In the genomic region with DNA sequence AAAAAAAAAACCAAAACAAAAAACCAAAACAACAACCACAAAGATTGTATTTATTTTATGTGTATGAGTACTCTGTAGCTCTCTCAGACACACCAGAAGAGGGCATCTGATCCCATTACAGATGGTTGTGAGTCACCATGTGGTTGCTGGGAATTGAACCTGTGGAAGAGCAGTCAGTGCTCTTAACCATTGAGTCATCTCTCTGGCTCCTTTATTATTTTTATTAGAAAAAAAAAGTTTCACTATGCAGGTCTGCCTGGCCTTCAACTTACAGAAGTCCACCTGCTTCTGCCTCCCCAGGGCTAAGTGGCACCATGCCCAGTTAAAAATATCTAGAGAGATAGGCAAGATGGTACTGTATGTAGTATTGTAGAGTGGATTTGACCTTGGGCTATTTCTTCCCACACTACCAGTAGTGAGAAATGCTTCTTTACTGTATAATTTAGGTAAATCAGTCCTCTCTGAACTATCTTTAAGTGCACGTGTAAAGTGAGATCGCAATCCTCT, we compare ENCODE assay signal across 8 mouse cellular contexts. TPM values are rescaled to one million over a fixed set of nuclear protein-coding genes. Genes with fewer than 3 reads are reported as not detected.
DNase-seq lines count a peak whose midpoint lies in the region; ATAC-seq lines count a peak whose summit lies in the region.

No protein-coding gene starts in this region.

- peak overlapping the region; percentile 90 for H3K4me3 ChIP-seq in erythroblast, embryonic 14.5 days (replicated peaks)
- peak overlapping the region; percentile 85 for H3K4me3 ChIP-seq in forebrain, embryonic 13.5 days
- peak overlapping the region; percentile 83 for H3K4me3 ChIP-seq in liver, embryonic 16.5 days (ENCODE audit: low read depth, low read length)

- no peaks in the 10 kb centered on the region for H3K27me3 ChIP-seq in erythroblast, embryonic 14.5 days (ENCODE audit: control insufficient read depth)
- H3K27me3 ChIP-seq in forebrain, embryonic 13.5 days, result no peaks in the 10 kb centered on the region
- no peaks in the 10 kb centered on the region for H3K27me3 ChIP-seq in liver, embryonic 16.5 days (ENCODE audit: control insufficient read depth, insufficient read depth, low read depth, low read length)

- ATAC-seq in erythroblast, adult 5-6 weeks (replicated peaks; ENCODE audit: low FRiP score, poor library complexity, severe bottlenecking), result no peak
- no peak; the same call in 1 of the 2 replicates for ATAC-seq in forebrain, embryonic 13.5 days
- no peak for ATAC-seq in liver, embryonic 16.5 days (ENCODE audit: low read depth)
- ATAC-seq in activated CD4-positive, CD25-positive, alpha-beta regulatory T cell, adult 4 months, result no peak

- peaks cover 3% of the 10 kb centered on the region; the same call in 1 of the 2 replicates for H3K9me3 ChIP-seq in erythroblast, embryonic 14.5 days (ENCODE audit: control insufficient read depth, low read length)
- no peaks in the 10 kb centered on the region for H3K9me3 ChIP-seq in forebrain, embryonic 13.5 days (replicated peaks)
- no peaks in the 10 kb centered on the region for H3K9me3 ChIP-seq in liver, embryonic 16.5 days (replicated peaks; ENCODE audit: control insufficient read depth, low read length)

- 38% methylated on average over 2 of the region's 2 CpGs for WGBS in forebrain, embryonic 13.5 days
- 31% methylated on average over 2 of the region's 2 CpGs for WGBS in liver, embryonic 16.5 days (ENCODE audit: insufficient replicate concordance)

- H3K36me3 ChIP-seq in erythroblast, embryonic 14.5 days (ENCODE audit: control insufficient read depth), result peaks cover 26% of the 10 kb centered on the region
- H3K36me3 ChIP-seq in forebrain, embryonic 13.5 days (ENCODE audit: poor library complexity, severe bottlenecking), result peaks cover 35% of the 10 kb centered on the region
- no peaks in the 10 kb centered on the region; the same call in 1 of the 2 replicates for H3K36me3 ChIP-seq in liver, embryonic 16.5 days (ENCODE audit: control insufficient read depth, insufficient read depth)

- H3K4me2 ChIP-seq in forebrain, embryonic 13.5 days, result peak overlapping the region; percentile 75
- peak overlapping the region; percentile 100 for H3K4me2 ChIP-seq in liver, embryonic 16.5 days (ENCODE audit: low read depth, low read length)

- peaks cover 37% of the 10 kb centered on the region for H3K4me1 ChIP-seq in erythroblast, embryonic 14.5 days (ENCODE audit: control insufficient read depth)
- peaks cover 26% of the 10 kb centered on the region for H3K4me1 ChIP-seq in forebrain, embryonic 13.5 days
- H3K4me1 ChIP-seq in liver, embryonic 16.5 days (ENCODE audit: control insufficient read depth, low read depth, low read length), result peaks cover 25% of the 10 kb centered on the region

- H3K9ac ChIP-seq in forebrain, embryonic 13.5 days, result peak overlapping the region; percentile 90; the same call in 1 of the 2 replicates
- peak overlapping the region; percentile 91; the same call in 1 of the 2 replicates for H3K9ac ChIP-seq in liver, embryonic 16.5 days (ENCODE audit: low read depth, low read length)

- peak overlapping the region; percentile 87 for H3K27ac ChIP-seq in forebrain, embryonic 13.5 days
- H3K27ac ChIP-seq in liver, embryonic 16.5 days (ENCODE audit: low read length), result peak overlapping the region; percentile 91; the same call in 1 of the 2 replicates

- peak; percentile 57 for DNase-seq in 3134 (ENCODE audit: extremely low read depth, insufficient read length, low spot score)
- DNase-seq in T-cell, adult 2 months (ENCODE audit: low spot score), result no peak
- no peak for DNase-seq in gastrocnemius, adult 18-20 months (ENCODE audit: low spot score)

RNA-seq across cellular contexts. Expression of a gene that starts 0.7 kb away (rescaled TPM):
- polyA plus RNA-seq in erythroblast, embryonic 14.5 days (2012), result 4.0 and 4.8 TPM in 2 replicates
- total RNA-seq in erythroblast, adult 5-6 weeks (2015; ENCODE audit: low replicate concordance), result 1.7 TPM in 1 of 2 replicates, not detected in the other
- total RNA-seq in erythroblast, adult 5-6 weeks (2017; ENCODE audit: low replicate concordance), result 0.70 TPM in 1 of 2 replicates, not detected in the other
- polyA plus RNA-seq in forebrain, embryonic 13.5 days (2015; fragmentation: Nextera tagmentation; extraction: Ambion mirVana), result 53.9 and 54.2 TPM in 2 replicates
- polyA plus RNA-seq in liver, embryonic 16.5 days (2015; fragmentation: Nextera tagmentation; extraction: Ambion mirVana), result 11.0 and 13.8 TPM in 2 replicates
- 10 to 100 TPM; 19.7 to 21.1 TPM for total RNA-seq in gastrocnemius, adult 18-20 months (2021)
- 1 to 10 TPM in 1 of 2 experiments, under 1 TPM in 1; 0.29 to 1.1 TPM for polyA plus RNA-seq in activated CD4-positive, CD25-positive, alpha-beta regulatory T cell, adult 4 months (2017; shearing (Covaris generic))

RNA-seq across cellular contexts. Expression of a gene that starts 10.5 kb away (rescaled TPM):
- 26.0 and 36.2 TPM in 2 replicates for polyA plus RNA-seq in erythroblast, embryonic 14.5 days (2012)
- 189 and 204 TPM in 2 replicates for total RNA-seq in erythroblast, adult 5-6 weeks (2015; ENCODE audit: low replicate concordance)
- 179 and 191 TPM in 2 replicates for total RNA-seq in erythroblast, adult 5-6 weeks (2017; ENCODE audit: low replicate concordance)
- 31.8 and 33.4 TPM in 2 replicates for polyA plus RNA-seq in forebrain, embryonic 13.5 days (2015; fragmentation: Nextera tagmentation; extraction: Ambion mirVana)
- polyA plus RNA-seq in liver, embryonic 16.5 days (2015; fragmentation: Nextera tagmentation; extraction: Ambion mirVana), result 10.1 and 11.1 TPM in 2 replicates
- 1 to 10 TPM; 1.0 to 1.3 TPM for total RNA-seq in gastrocnemius, adult 18-20 months (2021)
- 100 to 1,000 TPM; 811 to 836 TPM for polyA plus RNA-seq in activated CD4-positive, CD25-positive, alpha-beta regulatory T cell, adult 4 months (2017; shearing (Covaris generic))

RNA-seq across cellular contexts. Expression of a gene that starts 10.6 kb away (rescaled TPM):
- 0.26 and 0.33 TPM in 2 replicates for polyA plus RNA-seq in erythroblast, embryonic 14.5 days (2012)
- total RNA-seq in erythroblast, adult 5-6 weeks (2015; ENCODE audit: low replicate concordance), result 1.5 and 5.2 TPM in 2 replicates
- total RNA-seq in erythroblast, adult 5-6 weeks (2017; ENCODE audit: low replicate concordance), result 2.0 and 3.2 TPM in 2 replicates
- 68.9 and 73.1 TPM in 2 replicates for polyA plus RNA-seq in forebrain, embryonic 13.5 days (2015; fragmentation: Nextera tagmentation; extraction: Ambion mirVana)
- polyA plus RNA-seq in liver, embryonic 16.5 days (2015; fragmentation: Nextera tagmentation; extraction: Ambion mirVana), result 5.7 and 5.9 TPM in 2 replicates
- total RNA-seq in gastrocnemius, adult 18-20 months (2021), result 1 to 10 TPM; 4.2 to 4.6 TPM
- 1 to 10 TPM; 4.1 to 8.0 TPM for polyA plus RNA-seq in activated CD4-positive, CD25-positive, alpha-beta regulatory T cell, adult 4 months (2017; shearing (Covaris generic))

RNA-seq across cellular contexts. Expression of a gene that starts 17.1 kb away (rescaled TPM):
- polyA plus RNA-seq in erythroblast, embryonic 14.5 days (2012), result 9.7 and 14.1 TPM in 2 replicates
- total RNA-seq in erythroblast, adult 5-6 weeks (2015; ENCODE audit: low replicate concordance), result 14.0 and 24.8 TPM in 2 replicates
- 2.0 and 8.6 TPM in 2 replicates for total RNA-seq in erythroblast, adult 5-6 weeks (2017; ENCODE audit: low replicate concordance)
- polyA plus RNA-seq in forebrain, embryonic 13.5 days (2015; fragmentation: Nextera tagmentation; extraction: Ambion mirVana), result 224 and 229 TPM in 2 replicates
- 79.8 and 83.4 TPM in 2 replicates for polyA plus RNA-seq in liver, embryonic 16.5 days (2015; fragmentation: Nextera tagmentation; extraction: Ambion mirVana)
- 10 to 100 TPM; 32.6 TPM for total RNA-seq in gastrocnemius, adult 18-20 months (2021)
- polyA plus RNA-seq in activated CD4-positive, CD25-positive, alpha-beta regulatory T cell, adult 4 months (2017; shearing (Covaris generic)), result 10 to 100 TPM; 48.1 to 69.5 TPM

RNA-seq across cellular contexts. Expression of a gene that starts 30.4 kb away (rescaled TPM):
- 1.4 and 1.5 TPM in 2 replicates for polyA plus RNA-seq in erythroblast, embryonic 14.5 days (2012)
- total RNA-seq in erythroblast, adult 5-6 weeks (2015; ENCODE audit: low replicate concordance), result 15.6 and 18.8 TPM in 2 replicates
- 20.2 and 34.8 TPM in 2 replicates for total RNA-seq in erythroblast, adult 5-6 weeks (2017; ENCODE audit: low replicate concordance)
- 51.1 and 53.2 TPM in 2 replicates for polyA plus RNA-seq in forebrain, embryonic 13.5 days (2015; fragmentation: Nextera tagmentation; extraction: Ambion mirVana)
- 164 and 180 TPM in 2 replicates for polyA plus RNA-seq in liver, embryonic 16.5 days (2015; fragmentation: Nextera tagmentation; extraction: Ambion mirVana)
- total RNA-seq in gastrocnemius, adult 18-20 months (2021), result 10 to 100 TPM; 34.7 to 34.9 TPM
- polyA plus RNA-seq in activated CD4-positive, CD25-positive, alpha-beta regulatory T cell, adult 4 months (2017; shearing (Covaris generic)), result 10 to 100 TPM; 29.9 to 31.3 TPM

Comparison
In these comparisons a context has a peak if more than half of its experiments do, and no peak if none do; other contexts are left out.
1. RNA of a gene that starts 10.5 kb away (polyA plus RNA-seq): 811 to 836 TPM in activated CD4-positive, CD25-positive, alpha-beta regulatory T cell, adult 4 months; 26.0 to 36.2 TPM in erythroblast, embryonic 14.5 days, 31.8 to 33.4 TPM in forebrain, embryonic 13.5 days and 10.1 to 11.1 TPM in liver, embryonic 16.5 days; every median in the first group is over 10 times any median in the second.
2. Peak in every context shown above with its lines, with median percentiles within 50 percentile points of each other: H3K4me3 ChIP-seq.